Mouse (Mus musculus) myocyte (in vitro differentiated cells): Measurements from ENCODE around the gene Pdxk. TPM values are rescaled to one million over a fixed set of nuclear protein-coding genes. Genes with fewer than 3 reads are reported as not detected.
"Not testable (repeated sequence)": the region's sequence is repeated elsewhere in the genome, so short reads cannot be mapped to it uniquely, and the experiment has no call there.

ENCODE experiments used
- H3K27me3 ChIP-seq: one replicate; pipeline ENCODE4 v1.6.1; 2011; ENCODE audit not compliant: control insufficient read depth, insufficient read depth, insufficient read length
- H3K36me3 ChIP-seq: one replicate; pipeline ENCODE4 v1.6.1; 2011; ENCODE audit not compliant: control insufficient read depth, insufficient read depth
- H3K4me2 ChIP-seq: one replicate; pipeline ENCODE4 v1.6.1; 2011; ENCODE audit warnings: low read depth, control low read depth
- H3K4me3 ChIP-seq: one replicate; pipeline ENCODE4 v1.5.1; 2011; ENCODE audit warnings: mild to moderate bottlenecking, control low read depth, moderate library complexity
- H3K79me2 ChIP-seq: one replicate; pipeline ENCODE4 v1.6.1; 2011; ENCODE audit not compliant: control insufficient read depth, insufficient read depth
- H3ac ChIP-seq: one replicate; pipeline ENCODE4 v1.6.1; 2011; ENCODE audit not compliant: control insufficient read depth, insufficient read length
- CEBPB ChIP-seq: IDR thresholded peaks from 2 replicates; pipeline ENCODE4 v1.6.1; 2011; ENCODE audit warnings: mild to moderate bottlenecking, moderate library complexity; ENCODE audit not compliant: poor library complexity, insufficient read depth, severe bottlenecking
- E2F4 ChIP-seq: IDR thresholded peaks from one replicate; pipeline ENCODE4 v1.6.1; 2011; ENCODE audit warnings: mild to moderate bottlenecking, control low read depth, moderate library complexity; ENCODE audit not compliant: insufficient read depth
- MAX ChIP-seq: IDR thresholded peaks from one replicate; pipeline ENCODE4 v1.6.1; 2011; ENCODE audit warnings: low read depth, mild to moderate bottlenecking, control low read depth
- MYOD1 ChIP-seq, 3 experiments: IDR thresholded peaks; one replicate each; pipeline ENCODE4 v1.6.1; 2011; ENCODE audit warnings: control low read depth in 2 of 3, low read depth in 2 of 3, mild to moderate bottlenecking in 2 of 3, moderate library complexity in 1 of 3; ENCODE audit not compliant: insufficient read length in 2 of 3, control insufficient read depth in 1 of 3
- MYOG ChIP-seq, 3 experiments: IDR thresholded peaks; one replicate each; pipeline ENCODE4 v1.6.1; 2011; ENCODE audit warnings: control low read depth in 2 of 3, low read depth in 2 of 3, mild to moderate bottlenecking in 2 of 3; ENCODE audit not compliant: insufficient read length in 2 of 3, control insufficient read depth in 1 of 3, insufficient read depth in 1 of 3
- POLR2A ChIP-seq: IDR thresholded peaks from one replicate; pipeline ENCODE4 v1.6.1; 2011; ENCODE audit warnings: low read depth, mild to moderate bottlenecking, control low read depth, moderate library complexity; ENCODE audit not compliant: insufficient read length
- POLR2AphosphoS2 ChIP-seq: IDR thresholded peaks from one replicate; pipeline ENCODE4 v1.6.1; 2011; ENCODE audit warnings: low read depth, control low read depth; ENCODE audit not compliant: insufficient read length
- REST ChIP-seq: IDR thresholded peaks from one replicate; pipeline ENCODE4 v1.6.1; 2011; ENCODE audit warnings: mild to moderate bottlenecking, control low read depth, moderate library complexity; ENCODE audit not compliant: insufficient read depth, insufficient read length
- SRF ChIP-seq: IDR thresholded peaks from one replicate; pipeline ENCODE4 v1.6.1; 2011; ENCODE audit warnings: low read depth; ENCODE audit not compliant: control insufficient read depth, insufficient read length
- TCF12 ChIP-seq: IDR thresholded peaks from one replicate; pipeline ENCODE4 v1.6.1; 2011; ENCODE audit warnings: mild to moderate bottlenecking, control low read depth; ENCODE audit not compliant: poor library complexity, insufficient read depth, severe bottlenecking
- TCF3 ChIP-seq: IDR thresholded peaks from one replicate; pipeline ENCODE4 v1.6.1; 2011; ENCODE audit warnings: low read depth, control low read depth; ENCODE audit not compliant: insufficient read length
- USF1 ChIP-seq: IDR thresholded peaks from one replicate; pipeline ENCODE4 v1.6.1; 2011; ENCODE audit warnings: low read depth, mild to moderate bottlenecking, control low read depth, moderate library complexity
- polyA plus RNA-seq: library from polyadenylated mRNA; unstranded; fragments of >200 nt; fragmentation: generic; extraction: Trizol; gene quantifications from one replicate; pipeline ENCODE4 v1.2.1, GENCODE M21; 2012; ENCODE audit warnings: missing spikeins

Gene Pdxk
- polyA plus RNA-seq, 1 experiment, result 5.7 TPM

- Histone ChIP-seq H3ac (no peak overlapping the region), H3K27me3 (no peaks in the 10 kb centered on the region), H3K4me3 (no peak overlapping the region), H3K4me2 (no peak overlapping the region), H3K79me2 (peaks cover 9% of the 10 kb centered on the region), H3K36me3 (no peaks in the 10 kb centered on the region)
- no peak for TF ChIP-seq MAX
- no peak for TF ChIP-seq REST
- TF ChIP-seq CEBPB, result no peak
- TF ChIP-seq POLR2AphosphoS2, result no peak
- TF ChIP-seq MYOD1 (IDR thresholded peaks at IDR 0.05; ENCODE audit: control insufficient read depth in 1 of 3, insufficient read length in 2 of 3, low read depth in 2 of 3), result no peak
- no peak for TF ChIP-seq TCF12
- TF ChIP-seq E2F4, result no peak
- no peak for TF ChIP-seq SRF
- TF ChIP-seq USF1, result no peak
- TF ChIP-seq POLR2A, result no peak
- TF ChIP-seq MYOG (IDR thresholded peaks at IDR 0.05; ENCODE audit: control insufficient read depth in 1 of 3, insufficient read depth in 1 of 3, insufficient read length in 2 of 3, low read depth in 2 of 3), result no peak
- TF ChIP-seq TCF3, result no peak
Measured at GRCm38 (mm10) chr10:78422614-78423013, 42.2 kb downstream of the Pdxk start.

GRCm38 (mm10) chr10:78420929-78421328 is 43.8 kb downstream of the Pdxk start:
- Histone ChIP-seq H3K36me3 (no peaks in the 10 kb centered on the region), H3K4me3 (no peak overlapping the region), H3K27me3 (no peaks in the 10 kb centered on the region), H3K4me2 (no peak overlapping the region), H3ac (no peak overlapping the region), H3K79me2 (peaks cover 2% of the 10 kb centered on the region)
- TF ChIP-seq POLR2A, result no peak
- no peak for TF ChIP-seq MYOG (IDR thresholded peaks at IDR 0.05; ENCODE audit: control insufficient read depth in 1 of 3, insufficient read depth in 1 of 3, insufficient read length in 2 of 3, low read depth in 2 of 3)
- no peak for TF ChIP-seq POLR2AphosphoS2

- Histone ChIP-seq H3K79me2 (no peaks in the 10 kb centered on the region), H3ac (no peak overlapping the region), H3K4me3 (no peak overlapping the region), H3K27me3 (no peaks in the 10 kb centered on the region), H3K4me2 (no peak overlapping the region), H3K36me3 (no peaks in the 10 kb centered on the region)
- no peak for TF ChIP-seq SRF
- TF ChIP-seq USF1, result no peak
- no peak for TF ChIP-seq CEBPB
Measured at GRCm38 (mm10) chr10:78418791-78419190, 46.0 kb downstream of the Pdxk start.

GRCm38 (mm10) chr10:78417888-78418287 is 46.9 kb downstream of the Pdxk start:
- Histone ChIP-seq H3K79me2 (no peaks in the 10 kb centered on the region), H3K4me2 (no peak overlapping the region), H3K36me3 (no peaks in the 10 kb centered on the region), H3ac (no peak overlapping the region), H3K27me3 (no peaks in the 10 kb centered on the region), H3K4me3 (no peak overlapping the region)
- TF ChIP-seq MYOD1 (IDR thresholded peaks at IDR 0.05; ENCODE audit: control insufficient read depth in 1 of 3, insufficient read length in 2 of 3, low read depth in 2 of 3) (no peak), POLR2A (no peak), TCF12 (no peak), CEBPB (no peak), USF1 (no peak), TCF3 (no peak), REST (no peak), SRF (no peak), POLR2AphosphoS2 (no peak), MAX (no peak), MYOG (IDR thresholded peaks at IDR 0.05; ENCODE audit: control insufficient read depth in 1 of 3, insufficient read depth in 1 of 3, insufficient read length in 2 of 3, low read depth in 2 of 3) (no peak), E2F4 (no peak)

- not testable (repeated sequence) for H3K4me2 ChIP-seq, H3K27me3 ChIP-seq, H3K4me3 ChIP-seq, H3K36me3 ChIP-seq, H3ac ChIP-seq
- peaks cover 23% of the 10 kb centered on the region for H3K79me2 ChIP-seq
Measured at GRCm38 (mm10) chr10:78414936-78415335, 49.8 kb downstream of the Pdxk start.

- Histone ChIP-seq H3K79me2 (peaks cover 26% of the 10 kb centered on the region), H3ac (peak overlapping the region; percentile 15), H3K27me3 (no peaks in the 10 kb centered on the region), H3K4me3 (peak overlapping the region; percentile 82), H3K4me2 (peak overlapping the region; percentile 63), H3K36me3 (peaks cover 5% of the 10 kb centered on the region)
- TF ChIP-seq MYOG (IDR thresholded peaks at IDR 0.05; ENCODE audit: control insufficient read depth in 1 of 3, insufficient read depth in 1 of 3, insufficient read length in 2 of 3, low read depth in 2 of 3) (no peak), CEBPB (no peak), TCF12 (no peak), USF1 (no peak), POLR2AphosphoS2 (no peak)
Measured at GRCm38 (mm10) chr10:78413152-78413520, 51.6 kb downstream of the Pdxk start.
